Mouse (Mus musculus): ENCODE results near the gene Trrap.

The Trrap gene

DNA sequence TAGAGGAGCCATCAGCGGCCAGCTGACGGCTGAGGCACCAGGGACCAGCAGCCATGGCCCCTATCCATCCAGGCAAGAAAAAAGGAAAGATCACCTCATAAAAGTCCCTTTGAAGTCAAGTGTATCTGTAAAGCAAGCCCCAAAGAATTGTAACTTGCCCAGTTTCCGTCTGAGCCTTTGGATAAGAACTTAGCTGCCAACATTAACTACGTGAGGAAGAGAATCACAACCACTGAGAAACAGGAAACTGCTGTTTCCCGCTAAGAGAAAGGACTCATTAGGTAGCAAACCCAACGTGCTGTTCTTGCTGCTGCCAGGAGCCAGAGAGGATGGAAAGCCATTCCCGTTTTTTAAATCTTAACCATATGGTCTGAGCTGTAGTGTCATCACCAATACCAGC is 103.2 kb downstream of the Trrap start:
- no peak for DNase-seq (ENCODE audit: low read depth, low spot score)

DNA sequence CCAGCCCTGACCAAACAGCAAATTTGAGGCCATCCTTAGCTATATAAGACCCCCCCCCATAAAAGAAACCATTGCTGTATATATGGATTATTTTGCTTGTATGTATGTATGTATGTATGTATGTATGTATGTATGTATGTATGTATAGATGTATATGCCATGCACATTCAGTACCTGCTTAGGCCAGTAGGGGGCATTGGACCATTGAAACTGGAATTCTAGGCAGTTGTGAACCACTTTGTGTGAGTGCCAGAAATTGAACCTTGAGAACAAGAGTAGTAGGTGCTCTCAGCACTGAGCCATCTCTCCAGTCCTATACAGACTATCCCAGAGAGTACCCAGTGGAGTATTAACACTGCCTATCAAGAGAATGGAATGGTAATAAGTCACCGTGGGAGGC is 104.2 kb downstream of the Trrap start:
- DNase-seq (ENCODE audit: low read depth, low spot score): peak; percentile 78

DNA sequence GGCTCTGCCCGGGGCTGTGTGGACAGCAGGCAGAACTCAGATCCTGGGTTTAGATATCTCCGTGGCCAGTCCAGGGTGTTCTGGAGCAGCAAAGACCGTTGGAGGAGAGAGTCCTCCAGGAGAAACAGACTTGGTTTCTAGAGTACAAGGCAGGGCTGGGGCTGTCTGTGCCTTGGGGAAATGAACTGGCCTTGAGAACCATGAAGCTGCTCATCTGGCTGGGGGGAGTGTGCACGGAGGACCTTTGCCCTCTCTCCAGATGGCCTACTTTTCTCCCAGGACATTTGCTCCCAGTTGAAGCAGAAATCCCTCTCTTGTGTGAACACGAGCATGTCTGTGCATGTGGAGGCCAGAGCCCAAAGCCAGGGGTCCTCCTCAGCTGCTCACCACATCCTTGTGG is 104.8 kb downstream of the Trrap start:
- DNase-seq (ENCODE audit: low read depth, low spot score): no peak

DNA sequence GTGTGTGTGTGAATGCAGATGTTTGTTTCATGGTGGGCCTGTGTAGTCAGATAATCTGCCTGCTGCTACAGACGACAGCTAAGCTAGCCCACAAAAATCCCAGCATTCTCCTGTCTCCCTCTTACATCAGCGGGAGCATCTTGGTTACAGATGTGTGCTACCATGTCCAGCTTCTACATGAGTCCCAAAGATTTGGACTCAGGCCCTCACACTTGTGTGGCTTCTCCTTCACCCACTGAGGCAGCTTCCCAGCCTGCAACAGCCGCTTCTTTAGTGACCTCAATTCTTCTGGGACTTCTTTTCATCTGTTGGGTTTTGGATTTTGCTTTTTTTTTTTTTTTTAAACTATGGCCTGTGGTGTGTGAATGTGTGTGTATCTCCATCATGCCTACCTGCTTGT is 105.3 kb downstream of the Trrap start:
- DNase-seq (ENCODE audit: low read depth, low spot score): no peak

DNA sequence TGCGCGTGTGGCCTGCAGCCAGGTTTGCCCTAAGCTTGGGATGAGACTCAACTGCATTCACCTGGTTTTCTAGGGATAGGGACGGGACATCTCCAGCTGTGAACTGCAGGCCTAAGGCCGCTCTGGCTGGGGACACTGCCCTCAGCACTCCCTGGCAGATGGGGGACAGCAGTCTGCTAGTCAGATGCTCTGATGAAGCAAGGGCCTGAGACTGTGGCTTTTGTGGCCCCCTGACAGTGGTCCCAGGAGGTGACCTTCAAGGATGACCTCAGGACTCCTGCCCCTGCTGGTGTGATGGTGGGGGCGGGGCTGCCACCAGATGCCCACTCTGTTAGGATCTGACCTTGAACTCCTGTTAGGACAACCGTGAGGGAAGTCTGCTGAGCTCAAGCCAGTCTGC is 107.7 kb downstream of the Trrap start:
- DNase-seq (ENCODE audit: low read depth, low spot score): no peak

DNA sequence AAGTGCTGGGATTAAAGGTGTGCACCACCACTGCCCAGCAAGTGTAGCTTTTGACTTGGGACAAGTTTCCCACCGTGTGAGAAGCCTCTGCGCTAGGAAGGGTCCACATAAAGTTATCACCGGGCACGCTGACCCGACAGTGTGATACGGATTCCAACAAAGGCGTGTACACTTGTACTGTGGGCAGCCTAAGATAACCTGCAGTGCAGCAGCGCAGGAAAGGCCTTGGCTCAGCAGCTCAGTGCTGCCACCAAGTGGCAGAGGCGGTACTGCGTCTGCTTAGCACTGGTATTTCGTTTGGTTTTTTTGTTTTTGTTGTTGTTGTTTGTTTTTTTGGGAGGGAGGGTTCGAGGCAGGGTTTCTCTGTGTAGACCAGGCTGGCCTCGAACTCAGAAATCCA is 108.4 kb downstream of the Trrap start:
- DNase-seq (ENCODE audit: low read depth, low spot score): peak; percentile 89

DNA sequence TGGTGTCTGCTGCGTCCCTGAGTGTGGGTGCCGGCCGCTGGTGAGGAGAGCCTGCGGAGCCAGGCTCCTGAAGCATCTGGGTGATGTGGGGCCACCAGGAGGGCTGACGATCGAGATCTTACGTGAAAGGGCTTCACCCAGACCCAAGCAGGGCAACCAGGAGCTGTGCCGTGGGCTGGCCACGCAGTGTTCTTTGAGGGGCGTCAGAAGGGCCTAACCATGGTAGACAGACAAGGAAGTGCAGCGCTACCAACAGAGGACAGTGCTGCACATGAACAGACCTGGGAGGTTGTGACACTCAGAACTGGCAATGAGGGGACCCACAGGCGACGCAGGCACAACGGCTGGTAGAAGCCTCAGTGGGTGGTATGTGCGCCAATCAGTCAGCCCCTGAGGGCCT is 109.5 kb downstream of the Trrap start:
- no peak for DNase-seq (ENCODE audit: low read depth, low spot score)

DNA sequence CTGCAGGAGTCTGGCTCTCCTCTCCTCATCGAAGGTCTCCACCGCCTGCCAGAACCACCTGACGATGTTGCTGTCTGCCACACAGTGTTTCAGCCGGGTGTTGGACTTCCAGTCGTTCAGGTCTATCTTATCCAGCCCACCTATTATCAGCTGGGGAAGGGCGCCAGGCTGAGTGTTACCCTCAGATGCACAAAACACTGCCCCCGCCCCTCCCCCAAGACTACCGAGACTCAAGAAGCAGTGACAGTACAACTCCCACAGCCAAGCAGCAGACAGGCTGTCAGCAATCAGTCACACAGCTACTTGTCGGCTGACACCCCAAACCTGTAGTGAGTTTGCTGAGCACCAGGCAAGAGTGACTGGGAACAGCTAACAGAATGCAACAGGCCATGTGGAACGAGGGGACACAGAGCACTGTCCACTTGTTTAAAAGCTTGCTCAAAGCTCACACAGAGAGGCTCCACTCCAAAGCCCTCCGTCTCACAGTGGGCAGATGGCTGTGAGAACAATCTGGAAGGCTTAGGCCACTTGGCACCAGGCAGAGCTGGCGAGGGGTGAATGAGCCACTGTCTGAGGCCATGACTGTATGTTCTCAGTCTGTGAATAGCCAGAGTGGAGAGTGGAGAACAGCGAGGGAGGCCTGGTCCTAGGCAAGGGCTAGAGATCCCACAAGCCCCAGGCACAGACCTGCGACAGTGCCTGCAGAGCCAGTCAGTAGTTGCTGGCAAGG is 114.3 kb downstream of the Trrap start:
- no peak for DNase-seq (ENCODE audit: low read depth, low spot score)

DNA sequence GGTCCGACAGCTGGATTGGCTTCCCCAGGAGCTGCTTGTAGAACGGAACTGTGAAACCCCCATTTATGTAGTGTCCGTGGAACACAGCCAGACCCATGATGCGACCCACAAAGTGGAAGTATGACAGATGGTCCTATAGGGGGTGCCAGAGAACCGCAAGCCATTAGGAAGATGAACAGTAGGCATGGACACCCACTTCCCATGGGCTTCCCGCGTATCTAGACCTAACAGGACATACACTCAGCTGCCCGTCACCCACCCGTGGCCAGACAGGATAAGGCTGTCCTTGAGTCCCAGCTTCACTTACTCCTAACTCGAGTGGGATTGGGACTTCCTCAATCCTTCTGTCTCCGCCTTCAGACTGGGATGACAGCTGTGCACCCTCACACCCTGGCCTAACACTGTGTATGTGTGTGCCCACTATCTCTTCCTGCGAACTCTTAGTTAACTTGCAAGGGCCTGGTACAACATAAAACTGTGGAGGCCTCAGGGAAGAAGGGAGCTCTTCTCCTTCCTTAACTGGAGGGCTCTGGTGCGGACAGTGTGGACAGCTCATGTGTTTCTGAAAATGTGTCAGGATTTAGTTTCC is 117.2 kb downstream of the Trrap start:
- DNase-seq (ENCODE audit: low read depth, low spot score): peak; percentile 40

DNA sequence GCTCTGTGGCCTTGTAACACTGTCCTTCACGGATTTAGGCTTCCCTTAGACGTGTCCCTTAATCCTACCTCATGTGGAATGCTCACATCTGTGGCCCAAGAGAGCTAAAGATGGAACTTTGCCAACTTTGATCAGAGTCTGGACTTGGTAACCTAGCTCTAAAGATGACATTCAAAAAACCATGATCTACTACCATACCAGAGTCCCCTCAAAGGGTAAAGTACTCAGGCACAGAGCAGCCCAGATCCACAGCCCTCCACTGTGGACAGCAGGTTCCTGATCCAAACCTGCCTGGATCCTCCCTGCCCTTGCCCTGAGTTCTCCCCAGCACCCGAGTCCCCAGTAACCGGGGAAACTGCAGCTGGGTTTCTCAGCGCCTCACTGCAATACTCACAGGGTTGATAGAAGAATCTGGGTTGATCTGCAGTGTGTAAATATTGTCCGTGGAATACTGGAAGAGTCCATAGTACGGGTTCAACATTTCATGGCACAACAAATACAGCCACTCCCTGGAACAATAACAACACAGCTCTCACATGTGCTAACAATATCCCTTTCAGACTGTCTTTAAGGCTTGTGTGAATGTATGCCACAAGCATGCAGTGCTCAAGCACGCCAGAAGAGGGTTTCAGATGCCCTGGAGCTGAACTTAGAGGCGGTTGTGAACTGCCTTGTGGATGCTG is 118.6 kb downstream of the Trrap start:
- no peak for DNase-seq (ENCODE audit: low read depth, low spot score)

DNA sequence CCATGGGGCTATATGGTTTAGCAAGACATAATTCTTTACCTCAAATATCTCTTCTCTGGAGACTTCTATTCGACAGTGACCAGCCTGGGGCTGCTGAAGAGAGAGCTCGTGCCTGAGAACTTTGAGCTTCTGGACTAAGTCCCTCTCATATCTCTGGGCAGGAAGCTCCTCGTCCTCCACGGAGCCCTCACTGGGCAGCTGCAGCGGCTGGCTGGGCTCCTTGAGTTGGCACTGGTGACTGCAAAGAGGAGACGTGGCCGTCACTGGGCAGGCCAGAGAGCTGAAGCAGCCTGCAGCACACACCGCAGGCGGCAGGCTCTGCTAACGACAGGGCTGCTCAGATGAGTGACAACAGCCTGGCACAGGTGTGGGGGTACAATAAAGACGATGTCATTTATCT is 123.7 kb downstream of the Trrap start:
- no peak for DNase-seq (ENCODE audit: low read depth, low spot score)

DNA sequence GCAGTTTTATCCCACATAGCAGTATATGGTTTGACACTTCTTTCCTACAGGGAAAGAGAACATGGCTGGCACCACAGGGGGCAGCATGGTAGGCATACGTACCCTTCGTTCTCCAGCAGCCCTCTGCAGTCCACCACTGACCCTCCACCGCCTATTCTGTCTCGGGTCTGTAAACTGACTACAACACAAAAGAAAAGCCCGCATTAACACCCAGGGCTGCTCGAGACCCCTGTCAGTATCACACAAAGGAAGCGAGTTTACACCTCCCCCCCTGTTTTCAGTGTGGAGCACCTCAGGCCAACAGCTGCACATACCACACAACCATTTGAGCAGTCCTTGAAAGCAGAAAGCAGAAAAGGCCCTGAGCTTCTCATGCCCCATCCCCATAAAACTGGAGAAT is 130.3 kb downstream of the Trrap start:
- no peak for DNase-seq (ENCODE audit: low read depth, low spot score)

DNA sequence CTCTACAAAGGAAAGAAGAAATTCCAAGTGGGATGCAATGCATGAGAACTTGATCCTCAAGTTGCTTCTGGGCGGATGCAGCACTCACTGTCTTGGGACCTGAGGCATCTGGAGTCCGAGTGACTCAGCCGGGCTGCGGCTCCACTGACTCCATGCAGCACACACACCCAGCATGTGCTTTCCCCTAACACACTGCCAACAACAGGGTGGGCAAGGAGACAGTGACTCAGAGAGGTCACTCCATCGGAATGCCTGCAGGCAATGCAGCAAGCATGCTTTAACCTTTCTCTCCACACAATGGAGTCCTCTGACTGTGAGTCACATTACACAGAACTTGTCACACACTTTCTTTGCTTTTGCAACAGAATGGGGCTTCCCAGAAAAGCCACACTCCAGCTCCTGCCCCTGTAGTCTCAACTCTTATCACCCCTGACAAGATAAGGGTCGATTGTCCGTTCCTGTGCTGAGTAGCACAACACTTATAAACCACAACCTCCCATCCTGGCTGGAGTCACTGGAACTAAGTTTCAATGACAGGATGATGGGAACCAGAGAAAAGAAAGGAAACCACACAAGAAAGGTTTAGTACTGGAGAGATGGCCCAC is 131.0 kb downstream of the Trrap start:
- no peak for DNase-seq (ENCODE audit: low read depth, low spot score)

DNA sequence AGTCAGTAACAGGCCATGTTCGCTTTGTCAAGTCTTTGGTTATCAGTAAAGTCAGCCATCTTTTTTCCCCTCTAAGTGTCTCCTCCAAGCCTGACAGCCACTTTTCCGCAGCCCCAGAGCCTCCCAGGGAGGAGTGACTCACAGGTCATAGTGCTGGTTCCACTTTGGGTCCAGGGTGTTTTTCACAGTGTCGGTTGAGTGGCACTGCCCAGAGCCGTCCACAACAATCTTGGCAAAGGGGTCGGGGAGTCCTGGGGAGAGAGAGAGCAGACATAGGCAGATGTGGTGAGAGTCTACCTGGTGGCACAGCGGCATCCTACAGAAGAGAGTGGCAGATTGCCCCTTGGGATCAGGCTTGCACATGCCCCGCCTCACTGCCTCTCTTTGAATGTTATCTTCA is 133.5 kb downstream of the Trrap start:
- DNase-seq (ENCODE audit: low read depth, low spot score): no peak

DNA sequence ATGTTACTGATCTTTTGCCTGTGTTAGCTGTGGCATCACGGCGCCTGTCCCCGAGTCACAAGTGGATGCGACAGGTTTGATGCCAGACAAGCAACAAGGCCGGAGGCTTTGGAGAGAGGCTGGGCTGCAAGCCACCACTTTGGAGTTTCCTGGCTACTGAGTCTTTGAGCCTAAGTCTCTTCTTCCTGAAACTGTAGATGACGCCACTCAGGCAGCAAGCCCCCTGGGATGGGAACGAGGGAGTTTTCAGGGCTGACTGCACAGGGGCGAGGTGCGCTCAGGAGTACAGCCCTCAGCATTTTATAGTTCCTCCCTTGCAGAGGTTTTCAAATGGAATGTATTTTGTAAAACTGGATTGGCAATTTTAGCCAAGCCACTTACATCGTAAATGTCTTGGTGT is 134.3 kb downstream of the Trrap start:
- no peak for DNase-seq (ENCODE audit: low read depth, low spot score)

DNA sequence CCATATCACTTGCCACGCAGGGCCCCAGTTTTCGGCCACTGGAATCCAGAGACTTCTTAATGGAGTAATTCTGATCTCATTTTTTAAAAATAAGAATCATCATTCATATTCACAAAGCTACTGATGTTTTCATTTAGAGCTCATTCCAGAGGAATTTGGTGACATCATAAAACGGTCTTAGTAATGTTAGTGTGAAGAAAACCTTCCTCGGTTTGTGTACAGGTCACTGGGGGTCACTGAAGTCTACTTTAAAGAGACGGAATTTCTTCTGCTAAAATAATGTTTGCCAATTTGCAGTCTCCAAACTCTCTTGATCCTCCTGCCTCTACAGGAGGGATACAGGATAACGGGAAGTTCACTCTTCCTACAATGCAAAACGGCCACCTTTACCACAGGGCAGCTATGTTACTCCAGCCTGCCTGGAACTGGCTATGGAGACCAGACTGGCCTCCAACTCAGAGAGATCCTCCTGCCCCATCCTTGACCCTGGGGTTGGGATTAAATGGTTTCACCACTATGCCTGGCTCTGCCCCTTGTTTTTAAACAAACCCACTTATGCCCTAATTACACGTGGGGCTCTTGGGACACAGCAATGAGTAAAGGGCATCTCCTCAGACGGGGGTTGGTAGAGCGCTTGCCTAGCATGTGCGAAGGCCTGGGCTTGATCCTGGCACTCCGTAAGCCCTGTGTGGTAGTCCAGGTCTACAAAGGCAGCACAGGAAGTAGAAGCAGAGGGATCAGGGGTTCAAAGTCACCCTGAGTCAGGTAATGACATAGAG is 137.0 kb downstream of the Trrap start:
- DNase-seq (ENCODE audit: low read depth, low spot score): no peak

DNA sequence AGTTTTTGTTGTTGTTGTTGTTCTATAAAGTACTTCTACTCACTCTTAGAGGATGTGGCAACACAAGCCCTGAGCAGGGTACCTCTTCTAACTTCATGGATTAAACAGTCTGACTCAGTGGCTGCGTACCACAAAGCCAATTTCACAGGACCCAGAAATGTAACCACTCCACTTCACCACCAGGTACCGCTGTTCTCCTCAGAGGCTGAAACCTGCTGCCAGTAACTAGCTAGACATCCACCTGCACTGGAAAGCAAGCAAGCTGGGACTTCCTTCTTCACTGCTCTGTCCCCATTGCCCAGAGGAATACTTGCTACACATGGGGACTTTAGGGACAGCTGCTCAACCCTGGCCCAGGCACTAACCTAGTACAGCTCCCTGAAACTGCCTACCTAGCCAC is 140.1 kb downstream of the Trrap start:
- DNase-seq (ENCODE audit: low read depth, low spot score): peak; percentile 64

Measured in ZHBTc4 (cell line).